Mouse (Mus musculus): ENCODE data around the gene 2310057M21Rik.
"Not testable (repeated sequence)": the region's sequence is repeated elsewhere in the genome, so short reads cannot be mapped to it uniquely, and the experiment has no call there.

2310057M21Rik gene

DNA sequence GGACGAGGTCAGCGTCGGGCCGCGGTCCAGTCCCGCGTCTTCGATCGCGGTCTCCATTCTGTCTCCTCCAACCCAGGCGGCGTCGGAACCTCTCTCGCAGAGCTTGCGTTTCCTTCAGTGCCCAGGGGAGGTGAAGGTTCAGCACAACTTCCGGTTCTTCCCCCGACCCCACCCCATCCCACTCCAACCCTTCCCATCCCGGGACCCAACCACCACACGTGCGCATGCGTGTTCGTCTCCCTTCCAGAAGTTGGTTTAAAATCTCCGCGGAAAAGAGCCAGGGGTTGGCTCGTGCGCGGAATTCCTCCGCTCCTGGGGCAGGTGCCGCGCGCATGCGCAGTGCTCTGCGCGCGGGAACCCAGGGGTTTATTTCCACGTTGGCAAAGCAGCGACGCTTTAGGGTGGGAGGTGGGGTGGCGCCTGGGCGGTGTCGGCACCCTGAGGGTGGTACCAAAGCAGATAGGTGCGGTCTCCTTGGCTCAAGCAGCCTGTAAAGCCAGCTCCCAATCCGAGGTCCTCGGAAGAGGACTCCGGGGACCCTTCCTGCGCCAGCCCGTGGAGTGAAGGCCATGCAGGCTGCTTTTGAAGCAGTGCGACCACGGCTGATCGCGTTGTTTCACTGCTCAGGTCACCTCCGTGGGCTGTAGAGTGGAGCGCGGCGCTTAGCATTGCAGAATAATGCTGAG lies at the start of gene 2310057M21Rik:
2310057M21Rik (minus strand) TSS at position 145 of the 686 bp plus-strand sequence.
- DNase-seq, result peak; percentile 95

DNA sequence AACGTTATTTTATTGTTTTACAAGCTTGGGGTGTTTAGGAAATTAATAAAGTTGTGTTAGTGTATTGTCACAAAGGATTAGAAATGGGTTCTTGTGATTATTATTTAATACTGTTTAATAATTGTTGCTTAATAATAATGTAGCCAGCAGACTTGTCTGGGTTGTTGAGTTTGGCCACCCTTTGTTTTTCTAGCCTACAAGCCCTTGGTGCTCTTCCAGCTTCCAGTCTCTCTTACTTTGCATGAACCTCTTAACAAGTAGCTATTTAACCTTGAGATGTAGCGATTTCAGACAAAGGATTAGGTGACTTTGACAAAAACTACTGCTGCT lies 49.3 kb upstream of the 2310057M21Rik start:
- no peak for DNase-seq

DNA sequence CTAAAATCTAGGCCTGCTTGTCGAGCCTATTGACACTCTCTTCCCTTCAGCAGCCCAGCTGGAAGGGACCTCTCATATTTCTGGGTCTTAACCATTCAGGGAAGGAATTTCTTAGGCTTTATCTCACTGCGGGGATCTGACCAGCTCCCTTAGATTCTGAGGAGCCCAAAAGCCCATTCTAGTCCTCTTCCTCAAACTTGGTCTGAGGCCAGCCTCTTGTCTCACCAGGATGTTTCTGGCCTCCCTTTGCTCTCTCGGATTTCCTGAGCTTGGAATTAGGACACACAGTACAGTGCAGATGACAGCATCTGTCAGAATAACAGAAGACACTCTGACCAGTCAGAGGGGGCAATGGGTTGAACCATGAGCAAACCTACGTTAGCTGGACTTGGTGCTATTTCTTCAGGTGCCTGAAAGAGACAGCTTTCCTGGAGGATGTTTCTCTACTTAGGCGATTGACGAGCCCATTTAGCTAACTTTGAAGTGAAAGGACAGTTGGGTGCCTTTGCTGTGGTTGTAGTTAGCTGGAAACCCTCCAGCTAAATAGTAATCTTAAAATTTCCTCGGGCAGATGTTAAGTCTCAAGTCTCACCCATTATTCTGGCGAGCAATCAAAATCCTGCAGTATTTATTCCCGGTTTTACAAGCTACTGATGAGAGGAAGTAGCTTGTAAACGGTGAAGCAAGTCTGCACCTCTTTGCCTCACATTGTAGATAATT lies 48.8 kb upstream of the 2310057M21Rik start:
- no peak for DNase-seq

- DNase-seq, result peak; percentile 98
Observed at GRCm38 (mm10) chr7:131410416-131411058, 48.0 kb upstream of the 2310057M21Rik start, which contains the start of the genes Ikzf5 and Acadsb. Gene Ikzf5, minus strand, starts transcription at chr7:131410521. Gene Acadsb, plus strand, starts transcription at chr7:131410601.

- no peak for DNase-seq
Observed at GRCm38 (mm10) chr7:131409988-131410385, 47.4 kb upstream of the 2310057M21Rik start.

DNA sequence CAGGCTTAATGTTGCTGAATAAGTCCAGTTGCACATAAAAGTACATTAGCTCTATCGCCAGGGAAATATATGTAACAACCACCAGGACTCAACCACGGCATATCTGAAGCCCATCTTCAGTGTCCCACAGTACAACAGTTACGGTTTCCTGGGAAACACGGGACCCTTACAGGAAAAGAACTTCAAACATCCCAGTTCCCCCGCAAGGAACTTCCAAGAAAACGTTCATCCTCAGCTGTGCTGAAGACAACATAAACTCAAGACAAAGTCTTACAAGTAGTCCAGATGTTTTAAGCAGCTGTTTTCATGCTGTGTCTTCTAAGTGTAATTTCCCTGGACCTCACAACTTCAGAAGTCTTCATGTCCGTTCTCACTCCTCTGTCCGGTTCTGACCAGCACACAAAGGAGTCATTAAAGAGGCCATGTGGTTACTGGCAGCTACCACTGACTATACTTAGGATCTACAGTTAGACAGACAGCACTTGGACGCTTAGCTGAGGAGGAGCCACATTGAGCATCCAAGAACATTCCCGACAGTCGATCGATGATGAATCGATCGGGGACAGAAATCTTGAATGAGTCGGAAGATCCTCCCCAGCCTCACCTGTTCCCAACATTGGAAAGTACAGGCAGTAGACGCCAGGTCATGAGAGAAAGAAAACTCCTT lies 46.9 kb upstream of the 2310057M21Rik start:
- DNase-seq, result no peak

DNA sequence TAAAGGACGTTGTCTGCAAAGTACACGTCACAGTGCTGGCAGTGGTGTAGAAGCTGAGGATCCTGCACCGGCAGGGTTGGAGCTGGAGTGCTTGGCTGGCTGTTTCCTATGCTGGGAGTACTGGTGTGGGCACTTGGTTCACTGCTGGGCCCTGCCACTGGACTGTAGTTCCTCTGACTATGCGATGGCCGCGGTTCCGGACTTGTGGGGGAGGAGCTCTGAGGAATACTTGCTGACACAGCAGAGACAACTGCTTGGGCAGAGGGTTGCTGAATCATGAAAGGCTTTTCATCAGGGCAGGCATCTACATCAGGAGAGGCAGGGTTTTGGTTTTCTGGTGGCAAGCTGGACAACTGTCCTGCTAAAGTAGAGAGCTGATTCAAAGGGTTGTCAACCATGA lies 29.2 kb upstream of the 2310057M21Rik start:
- DNase-seq, result not testable (repeated sequence)

DNA sequence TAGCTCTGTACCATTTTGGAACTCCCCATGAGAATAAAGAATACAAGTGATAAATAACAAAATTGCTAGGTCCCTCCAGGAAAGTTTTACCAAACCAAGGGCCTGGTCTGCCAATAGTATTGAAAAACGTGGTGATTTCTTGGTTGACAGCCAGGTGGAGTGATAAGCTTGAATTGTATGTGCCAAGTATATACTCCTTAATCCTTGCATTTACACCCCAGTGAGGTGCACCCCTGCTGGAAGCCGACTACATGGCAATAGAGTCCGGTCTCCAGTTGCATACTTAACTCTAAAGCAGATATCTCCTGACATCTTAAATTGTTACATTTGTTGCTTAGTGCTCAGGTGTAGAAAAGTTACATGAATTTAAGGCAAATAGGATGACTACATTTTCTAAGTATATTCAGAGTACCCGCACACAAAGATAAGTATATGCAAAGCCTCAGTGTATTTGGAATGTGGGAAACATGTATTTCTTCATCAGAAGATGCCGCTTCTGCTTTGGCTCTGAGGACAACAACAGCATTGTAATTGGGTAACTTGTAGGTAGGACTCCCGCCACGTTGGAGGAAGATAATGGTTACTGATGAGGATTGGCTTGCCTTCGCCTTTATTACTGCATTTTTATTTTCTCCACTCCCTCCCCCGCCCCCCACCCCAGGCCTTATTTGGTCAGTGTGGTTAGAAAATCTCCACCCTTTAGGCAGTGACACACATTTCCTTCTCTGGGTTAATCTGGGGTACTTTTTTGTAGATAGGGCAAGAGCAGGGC lies 9.5 kb upstream of the 2310057M21Rik start:
- DNase-seq, result no peak

DNA sequence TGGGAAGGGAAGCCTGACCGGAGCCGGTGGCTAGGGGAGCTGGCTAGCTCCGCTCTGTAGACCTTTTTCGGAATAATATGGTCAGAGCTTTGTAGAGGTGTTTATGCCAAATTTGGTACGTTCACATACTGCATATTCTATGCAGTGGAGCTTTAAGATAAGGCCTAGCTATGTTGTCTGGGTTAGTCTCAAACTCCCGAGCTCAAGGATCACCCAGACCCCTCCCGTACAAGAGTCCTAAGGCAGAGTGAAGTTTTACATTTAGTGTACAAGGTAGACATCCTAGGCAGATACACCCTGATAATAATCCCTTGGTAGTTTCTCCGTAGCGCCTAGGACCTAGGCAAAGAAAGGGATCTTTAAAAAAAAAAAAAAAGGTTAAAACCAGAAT lies 8.9 kb upstream of the 2310057M21Rik start:
- no peak for DNase-seq

GRCm38 (mm10) chr7:131370648-131371469 lies 8.3 kb upstream of the 2310057M21Rik start, which contains the start of gene Pstk:
Gene Pstk, plus strand, starts transcription at chr7:131371141.
- peak; percentile 91 for DNase-seq

DNA sequence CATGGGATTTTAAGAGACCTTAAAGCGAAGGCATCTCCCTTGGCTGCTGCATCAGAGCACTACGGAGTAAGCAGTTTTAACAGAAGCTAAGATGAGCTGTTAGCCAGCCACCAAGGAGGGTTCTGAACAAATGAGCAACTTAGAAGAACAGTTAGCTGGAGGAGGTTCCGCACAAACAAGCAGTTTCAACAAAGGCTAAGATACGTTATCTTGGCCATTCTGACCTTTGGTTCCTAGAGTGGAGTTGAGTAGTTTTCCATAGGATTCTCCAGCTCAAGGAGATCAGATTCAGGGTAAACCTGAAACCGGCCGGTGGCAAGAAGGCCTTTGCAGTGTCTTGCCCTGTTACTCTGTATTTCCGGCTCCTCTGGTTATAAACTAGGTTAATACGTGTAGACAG lies 1.6 kb upstream of the 2310057M21Rik start:
- DNase-seq, result no peak

GRCm38 (mm10) chr7:131362269-131362614 lies 317 bp downstream of the 2310057M21Rik start:
- DNase-seq, result no peak

DNA sequence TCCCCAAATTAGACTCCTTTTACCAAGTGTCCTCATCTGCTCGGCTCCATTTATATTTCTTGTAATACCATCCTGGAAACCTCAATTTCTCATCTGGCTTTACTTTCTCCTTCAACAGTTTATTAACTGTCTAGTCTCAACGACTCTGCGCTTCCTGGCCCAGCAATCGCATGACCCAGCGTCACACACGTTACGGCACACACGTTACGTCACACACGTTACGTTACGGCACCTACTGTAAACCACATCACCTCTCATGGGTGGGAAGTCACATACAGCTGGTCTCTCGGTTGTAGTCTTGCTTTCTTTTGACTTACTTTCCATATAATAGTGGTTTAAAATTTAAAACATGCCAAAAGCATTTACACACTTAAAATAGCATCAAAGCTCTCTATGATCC lies 6.5 kb downstream of the 2310057M21Rik start:
- DNase-seq, result no peak

GRCm38 (mm10) chr7:131345856-131346541 lies 16.6 kb downstream of the 2310057M21Rik start:
- no peak for DNase-seq

GRCm38 (mm10) chr7:131337502-131338068 lies 25.0 kb downstream of the 2310057M21Rik start:
- DNase-seq, result no peak

GRCm38 (mm10) chr7:131333564-131333963 lies 29.0 kb downstream of the 2310057M21Rik start, which contains the start of gene Fam24a:
Gene Fam24a, plus strand, starts transcription at chr7:131333864.
- no peak for DNase-seq

DNA sequence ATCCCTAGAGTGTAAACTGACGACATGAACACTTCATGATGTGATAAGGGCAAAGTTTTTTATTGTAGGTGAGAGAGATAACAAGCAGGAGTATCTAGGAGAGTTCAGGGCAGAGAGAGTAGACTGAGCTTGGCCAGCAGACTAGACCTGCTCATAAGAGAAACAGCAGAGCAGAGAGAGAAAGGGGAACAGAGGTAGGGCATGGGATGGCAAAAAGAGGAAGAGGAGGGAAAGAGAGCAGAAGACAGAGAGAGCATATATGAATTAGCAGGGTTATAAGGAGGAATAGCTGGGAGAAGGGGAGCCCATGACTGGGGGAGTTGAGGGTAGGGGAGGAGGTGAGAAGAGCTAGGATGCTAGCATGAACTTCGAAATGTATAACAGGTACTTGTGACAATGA lies 30.9 kb downstream of the 2310057M21Rik start:
- no peak for DNase-seq

- DNase-seq, result no peak
Observed at GRCm38 (mm10) chr7:131329416-131329815, 33.1 kb downstream of the 2310057M21Rik start, which contains the start of gene Fam24b. Gene Fam24b, minus strand, starts transcription at chr7:131329516.

- DNase-seq, result no peak
Observed at GRCm38 (mm10) chr7:131327054-131327453, 35.5 kb downstream of the 2310057M21Rik start.

GRCm38 (mm10) chr7:131322192-131322591 lies 40.4 kb downstream of the 2310057M21Rik start, which contains the start of gene Cuzd1:
Gene Cuzd1, minus strand, starts transcription at chr7:131322292.
- DNase-seq, result no peak

All from layer of hippocampus, adult 9-11 months (tissue).